Mouse (Mus musculus) urinary bladder, adult 18-20 months (tissue): Measurements from ENCODE around the gene Triobp.

ENCODE experiments used
- DNase-seq, 2 experiments: peaks; one replicate each; pipeline ENCODE4 v3.0.0; 2022; ENCODE audit warnings: low spot score in 2 of 2, mixed read lengths in 2 of 2

Triobp gene

GRCm38 (mm10) chr15:78962885-78963284 is 15.4 kb downstream of the Triobp start:
- DNase-seq: peak in 1 of 2 experiments; percentile 30

- no peak for DNase-seq
Measured at GRCm38 (mm10) chr15:78971626-78972025, 24.1 kb downstream of the Triobp start.

GRCm38 (mm10) chr15:78973950-78974349 is 26.4 kb downstream of the Triobp start:
- DNase-seq: no peak

DNA sequence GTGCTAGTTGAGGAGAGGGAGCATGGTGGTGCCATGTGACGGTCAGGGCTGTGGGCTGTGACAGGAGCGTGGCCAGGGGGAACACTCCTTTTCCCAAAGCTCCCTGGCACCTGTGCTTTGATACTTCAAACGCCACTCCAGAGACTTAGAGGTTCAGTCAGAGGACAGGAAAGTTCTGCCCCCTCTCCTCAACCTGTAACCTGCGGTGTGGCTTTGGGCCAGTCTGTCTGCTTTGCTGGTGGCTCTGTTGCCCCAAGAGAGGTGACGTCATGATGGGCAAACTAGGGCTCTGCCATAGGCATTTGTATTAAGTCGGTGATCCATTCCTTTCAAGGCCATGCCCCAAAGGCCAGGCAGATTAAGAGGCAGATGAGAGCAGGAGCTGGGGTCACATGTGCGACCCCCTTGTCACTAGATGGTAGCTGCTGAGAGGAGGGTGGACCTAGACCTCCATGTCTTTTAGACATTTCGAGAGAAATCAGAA is 30.2 kb downstream of the Triobp start:
- no peak for DNase-seq

- peak in 1 of 2 experiments; percentile 77 for DNase-seq
Measured at GRCm38 (mm10) chr15:78978875-78979274, 31.4 kb downstream of the Triobp start.

GRCm38 (mm10) chr15:78980084-78980483 is 32.6 kb downstream of the Triobp start:
- DNase-seq: no peak

DNA sequence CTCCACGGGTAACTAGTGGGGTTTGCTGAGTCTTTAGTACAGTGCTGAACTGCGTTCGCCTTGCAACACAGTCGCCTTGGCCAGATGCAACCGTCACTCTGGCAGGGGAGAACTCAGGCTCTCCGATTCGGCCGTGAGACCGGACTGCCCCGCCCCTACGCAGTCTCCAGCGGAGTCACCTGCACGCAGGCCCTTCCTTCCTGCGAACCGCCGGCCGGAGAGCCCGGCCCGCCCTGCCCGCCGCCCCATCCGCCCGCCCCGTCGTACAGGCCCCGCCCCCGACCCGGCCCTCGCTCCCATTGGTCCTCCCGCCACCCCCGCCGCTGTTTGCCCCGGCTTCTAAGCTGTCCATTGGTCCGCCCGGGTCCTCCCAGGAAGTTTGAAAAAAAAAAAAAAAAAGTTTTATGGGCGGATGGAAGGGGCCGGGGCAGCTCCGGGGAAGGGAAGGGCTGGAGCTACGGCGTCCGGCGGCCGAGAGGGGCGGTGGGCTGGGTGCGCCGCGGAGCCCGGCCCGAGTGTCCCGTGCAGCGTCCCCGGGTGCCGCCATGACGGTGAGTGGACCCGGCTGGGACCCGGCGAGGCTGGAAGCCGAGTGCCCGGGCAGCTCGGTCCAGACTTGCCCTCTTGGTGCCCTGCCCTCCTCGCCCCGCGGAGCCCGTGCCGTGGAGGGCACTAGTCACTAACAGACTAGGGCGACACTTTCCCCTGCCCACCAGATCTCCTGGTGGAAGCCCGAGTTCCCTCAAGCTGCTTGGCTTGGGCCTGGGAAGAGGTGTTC is 35.3 kb downstream of the Triobp start:
- peak; percentile 76 to 88 for DNase-seq

GRCm38 (mm10) chr15:78983436-78984285 is 36.1 kb downstream of the Triobp start:
- peak; percentile 28 to 38 for DNase-seq

DNA sequence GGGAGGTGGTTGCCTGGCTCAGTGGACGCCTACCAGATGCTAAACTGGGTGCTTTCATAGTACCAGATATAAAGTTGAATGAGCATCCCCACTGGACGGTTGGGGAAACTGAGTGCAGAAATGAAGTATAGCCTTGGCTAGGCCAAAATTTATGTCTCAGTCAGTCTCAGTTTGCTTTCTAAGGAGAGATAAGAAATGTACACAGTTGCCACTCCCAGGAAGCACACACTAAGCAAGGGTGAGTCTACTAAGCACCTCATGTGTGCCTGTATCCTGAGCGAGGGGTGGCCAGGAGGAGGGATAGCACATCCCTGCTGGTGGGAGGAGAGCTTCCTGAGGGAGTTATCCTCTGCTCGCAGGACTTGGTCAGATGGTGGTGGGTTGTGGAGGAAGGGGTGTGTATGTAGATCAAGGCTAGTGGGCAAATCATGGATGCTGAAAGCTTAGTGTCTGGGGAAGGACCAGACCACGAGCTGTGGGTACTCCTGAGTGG is 36.8 kb downstream of the Triobp start:
- no peak for DNase-seq

DNA sequence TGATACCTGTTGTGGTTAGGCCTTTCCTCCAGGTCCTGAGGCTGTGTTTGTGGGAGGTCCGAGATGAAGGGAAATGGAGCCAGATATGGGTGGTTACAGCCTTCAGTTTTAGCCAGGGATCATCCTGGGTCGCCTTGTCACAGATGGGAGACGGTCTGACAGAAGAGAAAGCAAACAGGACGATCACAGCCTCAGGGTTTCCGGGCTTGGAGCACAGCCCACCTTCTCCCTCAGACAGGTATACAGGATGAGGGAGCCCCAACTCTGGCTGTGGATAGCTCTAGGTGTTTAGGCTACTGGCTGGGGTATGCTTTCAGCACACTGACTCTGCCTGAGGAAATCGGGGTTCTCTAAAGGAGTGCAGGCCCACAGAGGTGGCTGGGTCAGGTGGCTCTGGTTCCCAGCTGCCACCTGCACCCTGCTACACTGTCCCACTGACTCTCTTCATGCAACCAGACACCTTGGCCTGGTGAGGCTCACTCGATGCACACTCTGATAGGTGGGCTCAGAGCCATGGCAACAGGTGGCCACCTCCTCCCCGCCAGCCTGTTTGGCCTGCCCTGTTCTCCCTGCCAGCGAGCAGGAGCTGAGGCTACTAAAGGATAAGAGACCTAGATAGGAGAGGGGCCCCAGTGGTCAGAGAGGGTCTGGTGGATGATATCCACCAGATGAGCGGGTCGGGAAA is 39.2 kb downstream of the Triobp start:
- no peak for DNase-seq

- DNase-seq: peak in 1 of 2 experiments; percentile 36
Measured at GRCm38 (mm10) chr15:78988499-78988971, 41.0 kb downstream of the Triobp start.

DNA sequence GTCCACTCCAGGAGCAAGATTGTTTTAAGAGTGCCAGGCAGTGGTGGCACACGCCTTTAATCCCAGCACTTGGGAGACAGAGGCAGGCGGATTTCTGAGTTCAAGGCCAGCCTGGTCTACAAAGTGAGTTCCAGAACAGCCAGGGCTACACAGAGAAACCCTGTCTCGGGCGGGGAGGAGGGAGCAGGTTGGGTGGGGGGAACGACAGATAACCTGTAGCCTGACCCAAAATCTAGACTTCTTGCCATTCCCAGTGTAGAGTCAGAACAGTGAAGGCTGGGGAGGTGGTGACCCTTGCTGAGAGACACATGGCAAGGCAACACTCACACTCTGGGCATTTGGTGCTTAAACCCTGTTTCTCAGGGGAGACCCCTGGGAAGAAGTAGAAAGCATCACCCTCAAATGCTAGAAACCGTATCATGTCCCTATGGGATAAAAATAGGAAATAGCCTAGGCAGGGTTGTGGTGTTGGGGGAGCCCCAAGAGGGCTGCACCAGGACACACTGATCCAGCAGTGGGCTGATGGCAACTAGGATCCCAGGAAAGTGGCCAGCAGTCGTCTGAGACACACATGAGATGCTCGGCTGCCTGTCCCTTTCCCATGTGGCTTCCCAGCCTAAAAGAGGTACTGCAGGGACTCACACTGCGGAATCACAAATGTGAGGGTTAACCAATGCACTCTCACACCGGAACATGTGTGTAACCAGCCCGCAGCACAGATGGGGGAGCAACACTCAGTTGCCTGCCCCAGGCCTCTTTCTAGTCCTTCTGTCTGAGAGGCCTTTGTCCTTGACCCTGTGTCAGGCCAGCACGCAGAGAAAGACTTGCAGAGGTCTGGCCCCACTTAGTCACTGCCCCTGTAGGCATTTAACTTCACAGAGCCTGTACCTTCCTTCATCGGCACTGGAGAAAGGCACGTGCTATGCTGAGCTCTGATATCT is 41.9 kb downstream of the Triobp start:
- no peak for DNase-seq

DNA sequence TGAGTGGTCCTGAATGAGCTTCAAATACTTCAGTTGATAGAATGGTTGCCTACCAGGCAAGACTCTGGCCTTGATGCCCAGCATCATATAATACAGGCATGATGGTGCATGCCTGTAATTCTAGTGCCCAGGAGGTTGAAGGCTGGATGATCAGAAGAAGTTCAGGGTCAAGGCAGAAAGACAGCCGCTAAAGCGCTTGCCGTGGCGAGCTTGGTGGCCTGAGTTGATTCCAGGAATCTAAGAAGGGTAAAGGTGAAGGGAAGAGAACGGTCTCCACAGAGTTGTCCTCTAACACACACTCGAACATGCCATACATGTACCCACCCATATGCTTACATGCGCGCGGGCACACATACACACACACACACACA is 42.6 kb downstream of the Triobp start:
- no peak for DNase-seq

- DNase-seq: no peak
Measured at GRCm38 (mm10) chr15:78990970-78991525, 43.5 kb downstream of the Triobp start.

- no peak for DNase-seq
Measured at GRCm38 (mm10) chr15:78992235-78992634, 44.7 kb downstream of the Triobp start.

DNA sequence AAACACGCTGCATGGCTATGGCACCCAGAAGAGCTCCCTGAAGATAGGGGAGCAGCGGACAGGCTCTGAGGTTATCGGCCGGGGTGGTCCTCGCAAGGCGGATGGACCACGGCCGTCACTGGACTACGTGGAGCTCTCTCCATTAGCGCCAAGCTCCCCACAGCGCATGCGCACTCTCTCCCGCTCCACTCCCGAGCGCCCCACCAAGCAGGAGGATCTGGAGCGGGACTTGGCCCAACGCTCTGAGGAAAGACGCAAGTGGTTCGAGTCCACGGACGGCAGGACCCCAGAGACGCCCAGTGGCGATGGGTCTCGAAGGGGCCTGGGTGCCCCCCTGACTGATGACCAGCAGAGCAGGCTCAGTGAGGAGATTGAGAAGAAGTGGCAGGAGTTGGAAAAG is 45.4 kb downstream of the Triobp start:
- DNase-seq: no peak

- no peak for DNase-seq
Measured at GRCm38 (mm10) chr15:78995916-78996315, 48.4 kb downstream of the Triobp start.

GRCm38 (mm10) chr15:78996663-78997062 is 49.1 kb downstream of the Triobp start:
- DNase-seq: no peak

GRCm38 (mm10) chr15:78998348-78998747 is 50.8 kb downstream of the Triobp start:
- no peak for DNase-seq

DNA sequence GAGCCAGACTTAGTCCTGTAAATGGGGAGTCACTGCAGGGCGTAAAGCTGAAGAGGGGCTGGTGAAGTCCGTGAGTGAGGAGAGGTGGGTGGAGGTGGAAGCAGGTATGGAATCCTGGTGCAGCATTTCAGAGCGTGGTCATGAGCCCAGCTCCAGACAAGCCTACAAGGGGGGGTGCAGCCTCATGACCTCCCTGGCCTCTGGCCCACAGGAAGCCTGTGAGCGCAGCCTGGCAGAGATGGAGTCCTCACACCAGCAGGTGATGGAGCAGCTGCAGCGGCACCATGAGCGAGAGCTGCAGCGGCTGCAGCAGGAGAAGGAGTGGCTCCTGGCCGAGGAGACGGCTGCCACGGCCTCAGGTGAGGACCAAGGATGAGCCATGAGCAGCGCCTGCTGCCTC is 52.1 kb downstream of the Triobp start:
- DNase-seq: no peak
